Comparison of ENCODE assay signal across 22 mouse cellular contexts in genomic region chr12:8223036-8223435, GRCm38 (mm10). TPM values are rescaled to one million over a fixed set of nuclear protein-coding genes. Genes with fewer than 3 reads are reported as not detected.
DNase-seq lines count a peak whose midpoint lies in the region; ATAC-seq lines count a peak whose summit lies in the region.
"Had no signal": no experiment of that assay in that cellular context is flagged by ENCODE, and none has a peak within 500 bp of the region (broad histone marks: within the 10 kb centered on the region; RNA-seq: fewer than 3 reads in every experiment).

No protein-coding gene starts in this region.

- DNase-seq in 3134 (ENCODE audit: extremely low read depth, insufficient read length, low spot score) (peak; percentile 19), 416B (ENCODE audit: low read depth) (peak; percentile 86)
- peak; percentile 23 for DNase-seq in adrenal gland, adult 8-10 months
- DNase-seq in retina, embryonic 14.5 days (ENCODE audit: low spot score): no peak
- DNase-seq in spleen, postnatal 36 days (ENCODE audit: low spot score in 2 of 2): no peak
- no peak for DNase-seq in B cell, adult 2 months
- DNase-seq: cerebellum, adult 2 months; cerebellum, postnatal 25 days; gastrocnemius, adult 2 months; heart, postnatal 4 days; kidney, adult 8-10 months; kidney, postnatal 10 days; lung, adult 18-20 months; right cerebral cortex, adult 18-20 months; thymus, adult 2 months; thymus, postnatal 4 days had no signal

- ATAC-seq in granulocyte monocyte progenitor cell, adult 5-6 weeks (replicated peaks; ENCODE audit: poor library complexity, severe bottlenecking): peak; percentile 87
- ATAC-seq: forebrain, embryonic 14.5 days; hindbrain, embryonic 16.5 days; intestine, embryonic 15.5 days; liver, embryonic 12.5 days; midbrain, embryonic 16.5 days had no signal

RNA-seq across cellular contexts. Expression of gene Ldah, which starts 15.1 kb away (rescaled TPM):
- total RNA-seq in adrenal gland, adult 8-10 months (2022): 10 to 100 TPM; 42.4 to 54.9 (median 45.4) TPM
- total RNA-seq in granulocyte monocyte progenitor cell, adult 5-6 weeks (2014; fragmentation: Nextera tagmentation): 50.5 and 63.4 TPM in 2 replicates
- total RNA-seq in granulocyte monocyte progenitor cell, adult 5-6 weeks (2017): 35.2 and 39.4 TPM in 2 replicates

Comparison
In these comparisons a context has a peak if more than half of its experiments do, and no peak if none do; other contexts are left out.
1. DNase-seq: peak in 3134 (single experiment), 416B (single experiment) and adrenal gland, adult 8-10 months (single experiment); none in retina, embryonic 14.5 days (single experiment), spleen, postnatal 36 days (0 of 2) and B cell, adult 2 months (0 of 2).